Mouse (Mus musculus): Measurements from ENCODE around the gene Medag. TPM values are rescaled to one million over a fixed set of nuclear protein-coding genes. Genes with fewer than 3 reads are reported as not detected.

Medag gene
- polyA plus RNA-seq, 1 experiment from 2014 or later, result 0.72 TPM

- Histone ChIP-seq H3K27ac (replicated peaks; ENCODE audit: low read depth, low read length) (no peak overlapping the region), H3K4me3 (ENCODE audit: low read depth, low read length) (no peak overlapping the region), H3K36me3 (replicated peaks; ENCODE audit: control insufficient read depth, insufficient read depth, low read depth, low read length) (no peaks in the 10 kb centered on the region), H3K9me3 (replicated peaks; ENCODE audit: control insufficient read depth, low read length) (no peaks in the 10 kb centered on the region; the same call in 1 of the 2 replicates), H3K9ac (replicated peaks; ENCODE audit: low read length) (no peak overlapping the region), H3K4me2 (ENCODE audit: low read depth, low read length) (no peak overlapping the region), H3K27me3 (ENCODE audit: control insufficient read depth, insufficient read depth, low read length) (no peaks in the 10 kb centered on the region), H3K4me1 (ENCODE audit: control insufficient read depth, insufficient read depth, low read length) (no peaks in the 10 kb centered on the region)
- ATAC-seq (replicated peaks; ENCODE audit: insufficient number of reproducible peaks, low FRiP score, low TSS enrichment, low read depth) (no peak), DNase-seq (ENCODE audit: low spot score) (no peak)
- 89% methylated on average over 8 of the region's 8 CpGs for WGBS
Observed at GRCm38 (mm10) chr5:149406791-149407276, 4.7 kb upstream of the Medag start.

DNA sequence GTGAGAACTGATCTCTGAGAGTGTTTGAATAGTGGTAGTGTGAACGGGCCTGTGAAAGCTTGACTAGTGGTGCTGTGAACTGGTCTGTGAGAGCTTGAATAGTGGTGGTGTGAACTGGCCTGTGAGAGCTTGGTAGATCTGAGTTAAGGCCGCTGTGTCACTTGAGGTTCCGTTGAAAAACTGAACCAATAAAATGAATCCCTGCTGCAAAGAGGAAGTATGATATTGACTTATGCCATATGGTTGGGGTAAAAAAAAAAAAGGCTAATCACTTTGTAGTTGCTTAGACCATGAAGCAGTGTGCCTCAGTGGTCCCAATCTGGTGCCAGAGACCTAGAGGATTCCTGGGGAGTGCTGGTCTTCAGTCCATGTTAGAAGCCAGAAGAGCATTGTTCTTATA is 2.0 kb upstream of the Medag start:
- H3K36me3 ChIP-seq (replicated peaks; ENCODE audit: control insufficient read depth, insufficient read depth, low read depth, low read length), result no peaks in the 10 kb centered on the region
- 0 out of 2 replicates have a peak, but pooled peaks cover 2% of the 10 kb centered on the region for H3K27me3 ChIP-seq (ENCODE audit: control insufficient read depth, insufficient read depth, low read length)
- H3K4me1 ChIP-seq (ENCODE audit: control insufficient read depth, insufficient read depth, low read length), result no peaks in the 10 kb centered on the region
- ATAC-seq (replicated peaks; ENCODE audit: insufficient number of reproducible peaks, low FRiP score, low TSS enrichment, low read depth) (no peak), DNase-seq (ENCODE audit: low spot score) (no peak)
- 94% methylated on average over 3 of the region's 3 CpGs for WGBS
- H3K9me3 ChIP-seq (replicated peaks; ENCODE audit: control insufficient read depth, low read length), result no peaks in the 10 kb centered on the region; the same call in 1 of the 2 replicates
- H3K4me3 ChIP-seq (ENCODE audit: low read depth, low read length), result no peak overlapping the region
- no peak overlapping the region for H3K4me2 ChIP-seq (ENCODE audit: low read depth, low read length)
- no peak overlapping the region for H3K27ac ChIP-seq (replicated peaks; ENCODE audit: low read depth, low read length)
- H3K9ac ChIP-seq (replicated peaks; ENCODE audit: low read length), result no peak overlapping the region

- no peaks in the 10 kb centered on the region for H3K4me1 ChIP-seq (ENCODE audit: control insufficient read depth, insufficient read depth, low read length)
- no peak overlapping the region for H3K27ac ChIP-seq (replicated peaks; ENCODE audit: low read depth, low read length)
- H3K9ac ChIP-seq (replicated peaks; ENCODE audit: low read length), result peak overlapping the region; percentile 52
- H3K9me3 ChIP-seq (replicated peaks; ENCODE audit: control insufficient read depth, low read length), result no peaks in the 10 kb centered on the region; the same call in 1 of the 2 replicates
- WGBS, result 31% methylated on average over 11 of the region's 11 CpGs
- peak overlapping the region; percentile 28 for H3K4me3 ChIP-seq (ENCODE audit: low read depth, low read length)
- no peak for ATAC-seq (replicated peaks; ENCODE audit: insufficient number of reproducible peaks, low FRiP score, low TSS enrichment, low read depth)
- peak overlapping the region; percentile 73 for H3K4me2 ChIP-seq (ENCODE audit: low read depth, low read length)
- H3K36me3 ChIP-seq (replicated peaks; ENCODE audit: control insufficient read depth, insufficient read depth, low read depth, low read length), result no peaks in the 10 kb centered on the region
- no peak for DNase-seq (ENCODE audit: low spot score)
- H3K27me3 ChIP-seq (ENCODE audit: control insufficient read depth, insufficient read depth, low read length), result 0 out of 2 replicates have a peak, but pooled peaks cover 2% of the 10 kb centered on the region
Observed at GRCm38 (mm10) chr5:149412194-149412575, 636 bp downstream of the Medag start.

GRCm38 (mm10) chr5:149412671-149413070 is 1.1 kb downstream of the Medag start:
- Histone ChIP-seq H3K27me3 (ENCODE audit: control insufficient read depth, insufficient read depth, low read length) (0 out of 2 replicates have a peak, but pooled peaks cover 2% of the 10 kb centered on the region), H3K9me3 (replicated peaks; ENCODE audit: control insufficient read depth, low read length) (no peaks in the 10 kb centered on the region; the same call in 1 of the 2 replicates), H3K4me3 (ENCODE audit: low read depth, low read length) (no peak overlapping the region), H3K4me2 (ENCODE audit: low read depth, low read length) (no peak overlapping the region), H3K4me1 (ENCODE audit: control insufficient read depth, insufficient read depth, low read length) (no peaks in the 10 kb centered on the region), H3K27ac (replicated peaks; ENCODE audit: low read depth, low read length) (no peak overlapping the region), H3K9ac (replicated peaks; ENCODE audit: low read length) (no peak overlapping the region), H3K36me3 (replicated peaks; ENCODE audit: control insufficient read depth, insufficient read depth, low read depth, low read length) (no peaks in the 10 kb centered on the region)
- DNase-seq (ENCODE audit: low spot score) (no peak), ATAC-seq (replicated peaks; ENCODE audit: insufficient number of reproducible peaks, low FRiP score, low TSS enrichment, low read depth) (no peak)
- WGBS, result 88% methylated on average over 10 of the region's 10 CpGs

GRCm38 (mm10) chr5:149414369-149415167 is 3.0 kb downstream of the Medag start:
- no peak overlapping the region for H3K9ac ChIP-seq (replicated peaks; ENCODE audit: low read length)
- no peaks in the 10 kb centered on the region for H3K9me3 ChIP-seq (replicated peaks; ENCODE audit: control insufficient read depth, low read length)
- no peak overlapping the region for H3K4me2 ChIP-seq (ENCODE audit: low read depth, low read length)
- WGBS, result 77% methylated on average over 9 of the region's 9 CpGs
- H3K4me1 ChIP-seq (ENCODE audit: control insufficient read depth, insufficient read depth, low read length), result no peaks in the 10 kb centered on the region
- no peak overlapping the region for H3K4me3 ChIP-seq (ENCODE audit: low read depth, low read length)
- DNase-seq (ENCODE audit: low spot score) (no peak), ATAC-seq (replicated peaks; ENCODE audit: insufficient number of reproducible peaks, low FRiP score, low TSS enrichment, low read depth) (no peak)
- 0 out of 2 replicates have a peak, but pooled peaks cover 2% of the 10 kb centered on the region for H3K27me3 ChIP-seq (ENCODE audit: control insufficient read depth, insufficient read depth, low read length)
- H3K27ac ChIP-seq (replicated peaks; ENCODE audit: low read depth, low read length), result no peak overlapping the region
- no peaks in the 10 kb centered on the region for H3K36me3 ChIP-seq (replicated peaks; ENCODE audit: control insufficient read depth, insufficient read depth, low read depth, low read length)

- no peaks in the 10 kb centered on the region for H3K27me3 ChIP-seq (ENCODE audit: control insufficient read depth, insufficient read depth, low read length)
- 94% methylated on average over 4 of the region's 4 CpGs for WGBS
- no peak overlapping the region for H3K27ac ChIP-seq (replicated peaks; ENCODE audit: low read depth, low read length)
- no peak overlapping the region for H3K4me3 ChIP-seq (ENCODE audit: low read depth, low read length)
- no peak overlapping the region for H3K9ac ChIP-seq (replicated peaks; ENCODE audit: low read length)
- no peaks in the 10 kb centered on the region for H3K9me3 ChIP-seq (replicated peaks; ENCODE audit: control insufficient read depth, low read length)
- H3K36me3 ChIP-seq (replicated peaks; ENCODE audit: control insufficient read depth, insufficient read depth, low read depth, low read length), result no peaks in the 10 kb centered on the region
- H3K4me2 ChIP-seq (ENCODE audit: low read depth, low read length), result no peak overlapping the region
- ATAC-seq (replicated peaks; ENCODE audit: insufficient number of reproducible peaks, low FRiP score, low TSS enrichment, low read depth) (no peak), DNase-seq (ENCODE audit: low spot score) (no peak)
- no peaks in the 10 kb centered on the region for H3K4me1 ChIP-seq (ENCODE audit: control insufficient read depth, insufficient read depth, low read length)
Observed at GRCm38 (mm10) chr5:149417381-149417780, 5.8 kb downstream of the Medag start.

GRCm38 (mm10) chr5:149426525-149426924 is 15.0 kb downstream of the Medag start:
- H3K36me3 ChIP-seq (replicated peaks; ENCODE audit: control insufficient read depth, insufficient read depth, low read depth, low read length), result no peaks in the 10 kb centered on the region
- no peaks in the 10 kb centered on the region for H3K27me3 ChIP-seq (ENCODE audit: control insufficient read depth, insufficient read depth, low read length)
- 90% methylated on average over 3 of the region's 3 CpGs for WGBS
- H3K4me1 ChIP-seq (ENCODE audit: control insufficient read depth, insufficient read depth, low read length), result 0 out of 2 replicates have a peak, but pooled peaks cover 4% of the 10 kb centered on the region
- no peak overlapping the region for H3K4me3 ChIP-seq (ENCODE audit: low read depth, low read length)
- H3K9ac ChIP-seq (replicated peaks; ENCODE audit: low read length), result no peak overlapping the region
- no peak overlapping the region for H3K27ac ChIP-seq (replicated peaks; ENCODE audit: low read depth, low read length)
- no peak for ATAC-seq (replicated peaks; ENCODE audit: insufficient number of reproducible peaks, low FRiP score, low TSS enrichment, low read depth)
- H3K9me3 ChIP-seq (replicated peaks; ENCODE audit: control insufficient read depth, low read length), result no peaks in the 10 kb centered on the region
- DNase-seq (ENCODE audit: low spot score), result no peak
- no peak overlapping the region for H3K4me2 ChIP-seq (ENCODE audit: low read depth, low read length)

Data from embryonic facial prominence, embryonic 11.5 days (tissue).